Mouse (Mus musculus): ENCODE results near the gene Gm6871.
A peak's percentile ranks its signal among the peaks of the same experiment; 100 is the strongest.
"Not testable (repeated sequence)": the region's sequence is repeated elsewhere in the genome, so short reads cannot be mapped to it uniquely, and the experiment has no call there.

The Gm6871 gene

DNA sequence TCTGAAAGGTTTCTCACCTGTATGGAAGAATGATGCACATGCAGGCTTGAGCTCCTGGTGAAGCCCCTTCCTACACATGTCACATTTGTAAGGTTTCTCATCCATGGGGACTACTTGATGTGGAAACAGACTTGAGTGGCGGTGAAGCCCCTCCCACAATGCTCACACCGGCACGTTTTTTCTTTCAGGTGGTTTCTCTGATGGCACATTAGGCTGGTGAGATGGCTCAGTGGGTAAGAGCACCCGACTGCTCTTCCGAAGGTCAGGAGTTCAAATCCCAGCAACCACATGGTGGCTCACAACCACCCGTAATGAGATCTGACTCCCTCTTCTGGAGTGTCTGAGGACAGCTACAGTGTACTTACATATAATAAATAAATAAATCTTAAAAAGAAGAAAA lies at the start of gene Gm6871:
Gene Gm6871, minus strand, starts transcription at position 101 of the 400 bp plus-strand sequence.
- DNase-seq (ENCODE audit: low read depth in 2 of 2, low spot score in 2 of 2), result not testable (repeated sequence)

DNA sequence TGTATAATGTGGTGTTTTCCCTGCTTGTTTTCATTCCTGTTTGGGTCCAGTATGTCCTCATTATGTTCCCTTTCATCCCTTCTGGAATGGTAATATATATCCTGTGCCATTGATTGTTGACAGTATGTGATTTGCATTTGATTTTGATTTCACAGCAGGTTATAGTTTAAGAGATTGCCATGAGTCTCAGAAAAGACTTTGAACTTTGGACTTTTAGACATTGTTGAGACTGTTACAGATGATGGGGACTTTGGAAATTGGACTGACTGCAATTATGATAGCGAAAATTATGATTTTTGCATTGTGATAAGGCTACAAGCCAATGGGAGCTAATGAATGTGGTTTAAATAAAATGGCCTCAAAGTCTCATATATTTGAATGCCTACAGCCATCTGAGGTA lies 42.8 kb upstream of the Gm6871 start:
- not testable (repeated sequence) for DNase-seq (ENCODE audit: low read depth in 2 of 2, low spot score in 2 of 2)

DNA sequence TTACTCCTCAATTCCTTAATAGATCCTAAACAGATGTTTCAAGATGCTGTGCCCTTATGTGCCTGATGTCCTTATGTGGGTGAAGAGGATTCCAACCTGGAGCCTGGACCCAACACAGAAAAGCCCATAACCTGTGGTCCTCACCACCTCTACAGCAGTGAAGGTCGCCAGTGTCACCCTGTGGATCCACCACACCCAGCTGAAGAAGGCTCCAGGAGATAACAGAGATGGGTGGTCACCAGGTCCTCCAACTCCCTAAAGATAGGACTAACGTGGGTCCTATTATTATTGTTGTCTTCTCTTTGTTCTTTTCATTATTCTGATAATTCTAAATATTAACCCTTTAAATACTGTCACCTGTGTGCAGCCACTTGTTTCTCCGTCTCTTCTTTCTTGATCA lies 38.2 kb upstream of the Gm6871 start:
- DNase-seq (ENCODE audit: low read depth in 2 of 2, low spot score in 2 of 2), result no peak

DNA sequence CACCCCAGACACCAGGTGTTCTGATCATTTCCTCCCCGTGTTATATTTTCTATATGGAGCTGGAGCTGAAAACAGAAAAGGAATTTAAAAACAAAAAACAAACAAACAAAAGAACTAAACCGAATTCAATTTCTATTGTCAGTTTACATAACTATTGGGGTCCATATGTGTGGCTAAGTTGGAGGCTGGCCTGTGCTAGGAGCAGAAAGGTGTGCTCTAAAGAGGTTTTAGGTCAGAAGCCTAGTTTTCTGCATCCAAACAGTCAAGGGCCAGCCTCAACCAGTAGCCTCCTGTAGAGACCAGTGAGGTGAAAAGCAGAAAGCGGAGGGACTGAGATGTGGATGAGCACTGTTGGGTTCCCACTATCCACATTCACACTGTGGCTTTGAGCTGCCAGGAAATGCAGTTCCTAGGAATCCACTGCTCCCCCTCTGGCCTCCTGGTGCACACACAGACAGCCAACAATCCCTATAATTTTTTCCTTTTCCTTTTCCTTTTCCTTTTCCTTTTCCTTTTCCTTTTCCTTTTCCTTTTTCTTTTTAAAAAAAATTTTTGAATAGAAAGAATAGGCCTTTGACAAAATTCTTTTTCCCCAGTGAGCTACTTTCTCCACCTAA lies 26.6 kb upstream of the Gm6871 start:
- DNase-seq (ENCODE audit: low read depth in 2 of 2, low spot score in 2 of 2), result no peak

DNA sequence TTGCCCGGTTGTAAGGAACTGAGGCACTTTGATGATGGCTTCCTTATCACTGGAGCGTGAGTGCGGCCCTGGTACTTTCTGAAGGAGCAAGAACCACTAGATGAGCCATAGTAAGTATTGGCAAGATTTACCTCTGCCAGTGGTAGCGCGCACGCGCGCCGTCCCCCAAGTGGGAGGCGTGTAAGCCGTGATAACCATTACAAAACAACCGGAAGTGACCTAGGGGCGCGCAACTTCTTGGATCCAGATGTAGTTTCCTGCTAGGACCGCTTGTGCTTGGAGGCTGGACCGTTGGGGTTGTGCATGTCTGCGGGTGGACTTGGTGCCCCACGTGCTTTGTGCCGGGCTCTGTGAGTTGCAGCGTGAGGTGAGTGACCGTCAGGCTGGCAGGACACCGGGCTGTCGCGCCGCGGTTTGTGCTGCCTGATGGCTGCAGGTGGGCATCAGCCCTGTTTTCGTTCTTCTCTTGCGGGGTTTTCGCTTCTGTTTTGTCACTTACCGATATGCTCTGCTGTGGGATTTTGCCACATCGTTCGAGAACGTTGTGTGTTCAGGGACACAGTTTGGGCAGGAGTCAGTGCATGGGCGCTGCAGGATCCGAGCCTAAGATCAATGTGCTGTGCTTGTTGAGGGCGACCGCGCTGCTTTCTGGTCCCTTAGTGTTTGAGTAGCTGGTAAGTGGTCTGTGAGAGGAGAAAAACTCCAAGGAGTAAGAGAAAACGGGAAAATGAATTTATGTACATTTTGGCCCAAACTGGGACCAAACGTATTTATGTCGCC lies 25.8 kb upstream of the Gm6871 start, which contains the start of gene 2610021A01Rik:
Gene 2610021A01Rik, plus strand, starts transcription at position 197 of the 780 bp plus-strand sequence.
- peak; percentile 81 to 83 for DNase-seq (ENCODE audit: low read depth in 2 of 2, low spot score in 2 of 2)

DNA sequence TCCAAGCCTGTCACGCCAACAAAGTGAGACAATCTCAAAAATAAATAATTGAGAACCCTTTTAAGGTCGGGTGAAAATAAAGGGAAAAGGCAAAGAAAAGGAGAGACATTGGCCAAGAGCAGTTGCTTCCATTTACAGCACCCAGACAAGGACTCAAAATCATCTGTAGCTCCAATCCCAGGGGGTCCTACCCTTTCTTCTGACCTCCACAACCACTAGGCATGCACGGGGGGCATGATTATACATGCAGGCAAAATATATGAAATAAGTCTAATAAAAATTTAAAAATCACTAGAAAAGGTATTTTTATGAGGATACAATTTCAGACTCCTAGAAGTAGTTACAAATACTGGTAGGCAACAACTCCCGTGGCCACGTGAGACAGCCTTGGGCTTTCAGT lies 25.2 kb upstream of the Gm6871 start:
- no peak for DNase-seq (ENCODE audit: low read depth in 2 of 2, low spot score in 2 of 2)

DNA sequence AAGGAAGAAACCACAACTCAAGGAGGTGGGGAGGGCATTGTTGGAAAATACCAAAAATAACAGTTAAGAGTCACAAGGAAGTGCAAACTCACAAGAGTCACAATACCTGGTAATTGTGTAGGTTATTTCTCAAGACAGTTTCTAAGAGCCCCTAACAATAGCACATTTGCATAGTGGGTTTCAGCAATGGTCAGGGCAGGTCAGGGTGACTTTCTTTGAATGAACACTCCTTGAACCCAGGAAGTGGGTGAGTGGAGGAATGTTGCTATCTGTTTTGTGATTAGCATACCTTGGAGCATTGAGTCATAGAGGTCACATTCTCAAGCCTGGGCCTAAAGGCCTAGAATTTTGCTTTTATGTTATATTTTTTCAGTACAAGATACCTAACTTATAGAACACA lies 14.4 kb upstream of the Gm6871 start:
- DNase-seq (ENCODE audit: low read depth in 2 of 2, low spot score in 2 of 2), result not testable (repeated sequence)

DNA sequence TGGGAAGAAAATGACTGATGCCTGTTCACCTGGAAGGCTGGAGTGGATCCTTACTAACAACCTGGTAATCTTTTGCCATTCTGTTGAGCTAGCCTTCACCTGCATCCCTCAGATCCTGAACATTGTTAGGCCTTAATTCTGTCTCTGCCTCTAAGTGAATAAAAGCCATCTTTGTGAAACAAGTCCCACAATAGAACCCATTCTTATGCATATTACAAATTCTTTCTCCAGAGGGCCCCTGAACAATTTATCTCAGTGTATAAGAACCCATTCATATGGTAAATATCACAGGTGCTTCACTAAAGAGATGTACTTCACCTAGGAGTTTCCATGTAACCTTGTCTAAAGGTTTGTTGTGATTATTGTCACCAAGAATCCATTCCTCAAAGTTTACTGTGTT lies 8.6 kb upstream of the Gm6871 start:
- no peak for DNase-seq (ENCODE audit: low read depth in 2 of 2, low spot score in 2 of 2)

DNA sequence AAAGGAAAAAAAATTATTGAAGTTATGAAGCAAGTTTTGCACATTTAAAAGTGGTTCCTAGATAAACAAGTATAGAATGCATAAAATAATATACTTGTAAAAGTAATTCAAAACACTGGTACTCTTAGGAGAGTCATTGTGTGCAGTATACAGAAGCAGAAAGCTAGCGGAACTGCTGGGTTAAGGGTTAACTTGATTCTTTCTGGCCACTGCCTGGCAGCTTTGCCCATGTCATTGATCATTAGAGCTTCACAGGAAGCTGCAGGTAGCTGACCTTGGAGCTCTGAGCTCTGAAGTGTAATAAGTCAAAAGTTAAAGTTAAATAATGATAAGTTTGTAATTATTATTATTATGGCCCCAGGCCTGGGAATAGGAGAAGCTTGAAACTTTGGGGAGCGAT lies 4.5 kb upstream of the Gm6871 start:
- DNase-seq (ENCODE audit: low read depth in 2 of 2, low spot score in 2 of 2), result no peak

DNA sequence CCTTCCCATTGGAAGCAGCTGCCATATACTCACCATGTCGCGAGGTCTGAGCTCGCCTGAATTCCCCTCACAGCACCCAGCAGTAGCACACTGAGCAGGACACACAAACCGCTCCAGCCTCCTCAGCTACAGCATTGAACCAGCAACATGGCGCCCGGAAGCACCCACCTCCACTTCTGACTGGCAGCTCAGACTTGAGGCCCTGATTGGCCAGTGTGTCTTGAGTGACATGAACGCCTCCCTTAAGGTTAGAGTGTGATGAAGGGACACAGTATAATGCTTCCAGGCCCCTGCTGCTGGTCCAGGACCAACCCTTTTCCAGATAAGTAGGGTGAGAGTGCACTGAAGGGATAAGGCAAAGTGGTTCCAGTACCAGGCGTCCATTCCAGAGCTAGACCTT lies 12.8 kb downstream of the Gm6871 start:
- DNase-seq (ENCODE audit: low read depth in 2 of 2, low spot score in 2 of 2), result no peak

DNA sequence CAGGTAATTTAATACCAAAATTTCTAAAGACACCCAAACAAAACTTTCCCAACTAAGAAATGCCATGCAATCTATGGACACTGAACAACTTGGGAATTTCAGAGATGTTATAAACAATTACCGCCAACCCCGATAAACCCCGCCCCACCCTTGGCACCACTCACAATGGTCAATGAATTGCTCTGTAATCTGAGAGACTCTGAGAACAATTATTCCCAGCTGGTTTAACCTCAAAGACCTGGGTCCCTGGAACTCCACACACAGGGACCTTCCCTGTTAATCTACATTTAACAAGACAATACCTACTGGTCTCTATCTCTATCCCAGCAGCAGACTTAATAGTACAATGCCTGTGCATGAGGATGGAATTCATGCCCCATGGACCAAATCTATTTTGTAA lies 60.8 kb downstream of the Gm6871 start:
- DNase-seq (ENCODE audit: low read depth in 2 of 2, low spot score in 2 of 2), result no peak

DNA sequence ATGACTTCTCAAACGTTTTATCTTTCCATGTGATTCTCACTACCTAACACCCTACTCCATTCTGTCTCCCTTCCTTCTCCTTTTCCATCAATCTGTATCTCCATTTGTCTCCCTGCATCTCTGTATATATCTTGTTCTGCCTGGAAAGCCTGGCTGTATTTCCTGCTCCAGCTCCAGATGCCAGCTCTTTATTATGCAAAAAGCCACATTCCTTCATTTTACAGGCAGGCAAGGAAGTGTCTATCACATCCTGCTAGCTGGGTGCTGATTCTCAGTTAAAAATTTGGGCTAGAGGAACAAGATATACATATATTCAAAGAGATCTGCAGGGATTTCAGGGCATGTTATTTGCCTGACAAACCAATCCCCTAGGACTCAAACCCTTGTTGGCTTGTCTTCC lies 61.3 kb downstream of the Gm6871 start:
- no peak for DNase-seq (ENCODE audit: low read depth in 2 of 2, low spot score in 2 of 2)

DNA sequence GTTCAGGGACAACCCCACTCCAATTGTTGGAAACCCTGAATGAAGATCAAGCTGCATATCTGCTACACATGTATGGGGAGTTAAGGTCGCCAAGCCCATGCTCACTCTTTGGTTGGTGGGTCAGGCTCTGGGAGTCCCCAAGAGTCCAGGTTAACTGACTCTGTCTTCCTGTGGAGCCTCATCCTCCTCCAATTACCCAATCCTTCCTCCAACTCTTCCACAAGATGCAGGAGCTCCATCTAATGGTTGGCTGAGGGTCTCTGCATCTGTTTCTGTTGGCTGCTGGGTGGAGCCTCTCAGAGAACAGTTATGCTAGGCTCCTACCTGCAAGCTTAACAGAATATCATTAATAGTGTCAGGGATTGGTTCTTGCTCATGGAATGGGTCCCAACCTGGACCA lies 71.1 kb downstream of the Gm6871 start:
- no peak for DNase-seq (ENCODE audit: low read depth in 2 of 2, low spot score in 2 of 2)

DNA sequence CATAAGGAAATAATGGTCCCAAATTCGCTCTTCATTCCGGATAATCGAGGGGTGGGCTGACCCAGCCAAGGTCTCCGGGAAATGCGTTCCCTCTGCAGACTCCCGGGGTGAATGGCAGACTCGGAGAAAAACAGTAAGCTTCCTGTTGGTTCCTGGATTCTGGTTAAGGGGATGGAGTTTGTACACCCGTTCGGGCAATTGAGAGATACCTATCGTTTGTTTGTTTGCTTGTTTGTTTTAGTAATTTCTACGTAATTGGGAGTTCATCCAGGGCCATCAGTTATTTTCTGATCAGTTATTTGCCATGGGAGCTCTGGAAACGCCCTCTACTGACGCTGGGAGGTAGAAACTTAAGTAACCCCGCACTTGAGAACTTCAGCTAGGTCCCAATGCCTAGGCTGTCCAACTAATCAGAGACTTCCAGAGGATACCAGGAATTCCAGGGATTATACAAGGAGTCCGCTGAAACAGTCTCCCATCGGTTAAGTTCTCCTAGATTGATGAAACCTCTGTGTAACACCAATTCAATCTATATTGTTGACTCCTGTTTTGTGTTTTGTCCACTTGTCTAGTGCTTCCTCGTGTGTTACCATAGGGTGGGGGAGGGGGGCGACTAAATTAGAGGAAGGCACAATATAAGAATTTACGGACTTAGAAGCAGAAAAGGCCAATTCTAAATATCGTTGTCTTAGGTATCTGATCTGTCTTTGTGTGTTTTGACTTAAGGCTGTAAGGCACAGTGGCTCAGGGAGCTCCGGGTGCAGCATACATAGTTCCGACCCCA lies 73.1 kb downstream of the Gm6871 start:
- peak; percentile 55 to 70 for DNase-seq (ENCODE audit: low read depth in 2 of 2, low spot score in 2 of 2)

DNA sequence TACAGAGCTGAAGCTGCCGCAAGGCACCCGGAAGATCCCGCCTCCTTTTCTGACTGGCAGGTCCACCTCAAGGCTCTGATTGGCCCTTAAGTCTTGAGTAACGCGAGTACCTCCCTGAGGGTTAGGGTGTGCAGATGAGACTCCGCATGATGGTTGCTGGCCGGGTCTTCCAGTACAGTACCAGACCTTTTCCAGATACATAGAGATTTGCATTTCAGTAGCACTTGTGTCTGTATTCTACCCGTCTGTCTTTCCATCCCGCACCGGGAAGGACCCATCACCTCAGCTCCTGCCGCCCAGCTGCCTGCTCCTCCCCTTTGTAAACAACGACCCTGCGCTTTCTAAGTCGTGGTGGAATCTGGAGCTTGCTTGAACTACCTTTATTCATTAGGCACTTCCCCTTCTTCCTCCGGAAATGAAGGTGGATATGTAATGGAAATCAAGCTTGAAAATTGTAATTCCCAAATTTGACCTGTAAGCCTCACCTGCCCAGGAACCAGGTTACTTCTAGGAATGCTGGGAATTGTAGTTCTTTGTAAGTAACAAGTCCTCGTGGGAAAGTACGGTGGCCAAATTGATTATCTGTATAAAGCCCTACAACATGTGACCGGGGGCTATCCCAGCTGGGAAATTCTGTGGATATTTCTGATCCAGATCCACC lies 73.9 kb downstream of the Gm6871 start, which contains the start of the genes Gm20449 and AW146154:
Gene Gm20449, minus strand, starts transcription at position 29 of the 661 bp plus-strand sequence.
Gene AW146154, minus strand, starts transcription at position 502 of the 661 bp plus-strand sequence.
- peak; percentile 92 to 95 for DNase-seq (ENCODE audit: low read depth in 2 of 2, low spot score in 2 of 2)

DNA sequence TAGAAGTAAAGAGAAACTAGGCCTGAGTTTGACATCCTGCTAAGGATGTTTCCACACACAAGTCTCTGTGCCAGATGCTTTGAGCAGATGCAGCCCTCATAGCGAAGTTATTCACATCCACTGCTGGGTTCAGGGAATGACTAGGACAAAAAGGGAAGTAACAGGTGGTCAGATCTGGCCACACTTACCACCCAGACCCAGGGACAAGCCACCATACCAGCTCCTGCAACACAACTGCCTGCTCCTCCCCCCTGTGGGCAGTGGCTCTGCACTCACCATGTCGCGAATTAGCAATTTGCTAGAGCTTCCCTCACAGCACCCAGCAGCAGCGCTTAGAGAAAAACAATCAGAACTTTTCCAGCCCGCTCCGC lies 74.5 kb downstream of the Gm6871 start:
- not testable (repeated sequence) for DNase-seq (ENCODE audit: low read depth in 2 of 2, low spot score in 2 of 2)

DNA sequence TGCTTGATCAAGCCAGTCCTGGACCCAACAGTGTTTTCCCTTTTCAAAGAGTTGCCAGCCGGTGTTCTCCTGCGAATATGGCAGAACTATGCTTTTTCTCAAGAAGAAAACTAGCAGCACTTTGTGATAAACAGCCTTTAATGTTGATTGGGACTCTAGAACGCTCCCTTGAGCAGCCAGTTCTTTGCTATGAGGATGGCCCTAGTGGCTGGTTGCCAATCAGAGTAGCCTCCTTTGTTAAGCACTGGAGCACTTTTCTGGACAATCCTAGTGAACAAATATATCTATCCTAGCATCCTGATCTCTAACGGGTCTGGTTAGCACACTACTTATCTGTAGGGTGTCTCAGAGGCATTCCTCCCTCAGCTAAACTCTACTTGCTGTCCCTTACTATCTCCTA lies 75.0 kb downstream of the Gm6871 start:
- not testable (repeated sequence) for DNase-seq (ENCODE audit: low read depth in 2 of 2, low spot score in 2 of 2)

DNA sequence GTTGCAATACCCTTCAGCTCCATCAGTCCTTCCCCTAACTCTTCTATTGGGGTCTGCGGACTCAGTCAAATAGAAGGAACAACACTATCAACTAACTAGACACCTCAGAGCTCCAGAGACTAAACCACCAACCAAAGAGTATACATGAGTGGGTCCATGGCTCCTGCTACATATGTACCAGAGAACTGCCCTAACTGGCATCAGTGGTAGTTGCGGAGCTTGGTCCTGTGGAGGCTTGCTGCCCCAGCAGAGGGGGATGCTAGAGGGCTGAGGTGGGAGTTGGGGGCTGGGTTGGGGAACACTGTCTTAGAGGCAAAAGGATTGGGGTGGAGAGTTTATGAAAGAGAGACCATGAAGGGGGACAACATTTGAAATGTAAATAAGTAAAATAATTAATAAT lies 75.6 kb downstream of the Gm6871 start:
- DNase-seq (ENCODE audit: low read depth in 2 of 2, low spot score in 2 of 2), result no peak
